Mouse (Mus musculus) spleen, postnatal 36 days (tissue): ENCODE data around the gene Hoxc10.

Experiments
- DNase-seq, 2 experiments: peaks; one replicate each; pipeline ENCODE4 v3.0.0; 2022; ENCODE audit warnings: low spot score in 2 of 2, mixed read lengths in 1 of 2

Gene Hoxc10

GRCm38 (mm10) chr15:102966776-102967311, at the start of gene Hoxc10:
TSS of gene Hoxc10 (plus strand) at chr15:102966796.
- DNase-seq, result no peak

- DNase-seq, result no peak
These were observed 48.5 kb upstream of the Hoxc10 start for GRCm38 (mm10) chr15:102917972-102918572.

GRCm38 (mm10) chr15:102918611-102919265, 47.9 kb upstream of the Hoxc10 start:
- no peak for DNase-seq

GRCm38 (mm10) chr15:102919336-102920180, 47.0 kb upstream of the Hoxc10 start:
- no peak for DNase-seq

GRCm38 (mm10) chr15:102920619-102921018, 46.0 kb upstream of the Hoxc10 start:
- DNase-seq, result no peak

GRCm38 (mm10) chr15:102921053-102922011, 45.3 kb upstream of the Hoxc10 start, which contains the start of gene Hoxc13:
TSS of gene Hoxc13 (plus strand) at chr15:102921103.
- no peak for DNase-seq

GRCm38 (mm10) chr15:102922012-102922362, 44.6 kb upstream of the Hoxc10 start:
- DNase-seq, result no peak

- DNase-seq, result no peak
These were observed 43.7 kb upstream of the Hoxc10 start for GRCm38 (mm10) chr15:102922636-102923500.

GRCm38 (mm10) chr15:102927032-102927645, 39.5 kb upstream of the Hoxc10 start:
- DNase-seq, result no peak

GRCm38 (mm10) chr15:102931706-102932358, 34.8 kb upstream of the Hoxc10 start:
- no peak for DNase-seq

- DNase-seq, result no peak
These were observed 32.2 kb upstream of the Hoxc10 start for GRCm38 (mm10) chr15:102934438-102934837.

GRCm38 (mm10) chr15:102934897-102935296, 31.7 kb upstream of the Hoxc10 start:
- no peak for DNase-seq

- no peak for DNase-seq
These were observed 30.2 kb upstream of the Hoxc10 start, which contains the start of gene Hoxc12 for GRCm38 (mm10) chr15:102936279-102936972. TSS of gene Hoxc12 (plus strand) at chr15:102936757.

- no peak for DNase-seq
These were observed 29.4 kb upstream of the Hoxc10 start for GRCm38 (mm10) chr15:102937036-102937666.

GRCm38 (mm10) chr15:102939256-102940155, 27.1 kb upstream of the Hoxc10 start:
- DNase-seq, result no peak

GRCm38 (mm10) chr15:102942739-102943467, 23.7 kb upstream of the Hoxc10 start:
- DNase-seq, result no peak
